Mouse (Mus musculus) fibroblast of lung, adult 2 months (primary cell): ENCODE results near the gene Sowaha.
"Not testable (repeated sequence)": the region's sequence is repeated elsewhere in the genome, so short reads cannot be mapped to it uniquely, and the experiment has no call there.

Experiments
- DNase-seq: peaks from one replicate; pipeline ENCODE4 v3.0.0-alpha.2; 2011; ENCODE audit warnings: low read depth

The Sowaha gene

GRCm38 (mm10) chr11:53436338-53436737 is 43.7 kb downstream of the Sowaha start:
- no peak for DNase-seq

- DNase-seq = no peak
These were observed 44.6 kb downstream of the Sowaha start for GRCm38 (mm10) chr11:53435504-53435903.

- DNase-seq = no peak
These were observed 47.0 kb downstream of the Sowaha start for GRCm38 (mm10) chr11:53433057-53433456.

GRCm38 (mm10) chr11:53431347-53432056 is 48.6 kb downstream of the Sowaha start:
- no peak for DNase-seq

DNA sequence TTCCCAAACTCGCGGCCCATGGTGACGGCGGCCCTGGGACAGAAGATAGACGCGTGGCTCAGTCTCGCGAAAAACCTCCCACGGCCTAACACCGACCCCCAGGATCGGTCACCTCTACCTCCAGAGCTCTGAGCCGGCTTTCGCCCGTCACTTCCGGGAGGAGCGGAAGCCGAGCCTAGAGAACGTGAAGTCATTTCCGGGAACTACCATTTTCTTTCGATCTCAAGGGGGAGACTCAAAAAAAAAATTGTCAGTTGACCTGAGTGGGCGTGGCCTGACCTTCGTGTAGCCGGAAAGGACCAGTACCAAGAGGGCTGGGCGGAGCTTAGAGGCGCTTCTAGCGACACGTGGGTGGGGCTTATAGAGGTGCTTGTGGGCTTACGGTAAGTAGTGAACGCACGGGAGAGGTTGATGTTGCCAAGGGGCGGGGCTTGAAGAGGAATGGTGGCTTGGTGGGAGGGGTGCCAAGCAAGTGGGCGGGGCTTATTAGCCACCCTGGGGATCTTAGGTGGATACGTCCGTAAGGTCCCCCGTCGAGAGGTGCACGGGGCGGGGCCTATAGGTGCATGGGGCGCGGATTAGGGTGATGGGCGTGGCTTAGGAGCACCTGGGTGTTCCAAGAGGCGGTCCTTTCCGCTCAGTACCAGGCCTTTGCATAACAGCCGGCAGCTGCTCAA is 49.3 kb downstream of the Sowaha start, which contains the start of the genes Uqcrq and Gdf9:
Gene Uqcrq, minus strand, starts transcription at position 162 of the 677 bp plus-strand sequence.
Gene Gdf9, plus strand, starts transcription at position 354 of the 677 bp plus-strand sequence.
- DNase-seq = peak; percentile 99

GRCm38 (mm10) chr11:53430300-53430669 is 49.8 kb downstream of the Sowaha start:
- no peak for DNase-seq

DNA sequence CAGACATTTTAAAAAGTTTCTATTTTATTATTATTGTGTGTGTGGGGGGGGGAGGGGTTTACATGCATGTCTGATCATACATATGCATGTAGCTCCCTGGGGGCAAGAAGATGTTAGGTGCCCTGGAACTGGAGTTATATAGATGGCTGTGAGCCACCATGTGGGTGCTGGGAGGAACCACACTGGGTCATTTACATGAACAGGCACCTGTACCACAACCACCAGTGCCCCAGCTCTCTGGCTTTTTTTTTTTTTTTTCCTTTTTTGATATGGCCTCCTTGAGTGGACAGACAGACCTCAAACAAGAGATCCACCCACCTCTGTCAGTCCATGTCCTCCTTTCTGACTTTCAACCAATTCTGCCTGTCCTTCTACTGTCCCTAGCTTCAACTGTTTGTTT is 50.9 kb downstream of the Sowaha start:
- no peak for DNase-seq

DNA sequence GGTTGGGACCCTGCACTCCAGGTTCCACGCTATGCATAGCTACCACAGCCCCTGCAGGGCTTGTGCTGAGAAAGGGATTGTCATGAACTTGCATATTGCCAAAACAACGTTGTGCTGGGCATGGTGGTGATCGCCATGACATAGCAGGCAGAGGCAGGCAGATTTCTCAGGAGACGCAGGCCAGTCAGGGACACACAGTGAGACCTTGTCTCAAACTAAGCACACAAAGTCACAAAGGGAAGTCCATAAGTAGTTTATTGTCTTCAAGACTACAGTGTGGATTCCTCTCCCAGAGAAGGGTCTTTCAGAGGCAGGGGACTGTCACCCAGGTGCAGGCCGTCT is 51.4 kb downstream of the Sowaha start:
- DNase-seq = no peak

DNA sequence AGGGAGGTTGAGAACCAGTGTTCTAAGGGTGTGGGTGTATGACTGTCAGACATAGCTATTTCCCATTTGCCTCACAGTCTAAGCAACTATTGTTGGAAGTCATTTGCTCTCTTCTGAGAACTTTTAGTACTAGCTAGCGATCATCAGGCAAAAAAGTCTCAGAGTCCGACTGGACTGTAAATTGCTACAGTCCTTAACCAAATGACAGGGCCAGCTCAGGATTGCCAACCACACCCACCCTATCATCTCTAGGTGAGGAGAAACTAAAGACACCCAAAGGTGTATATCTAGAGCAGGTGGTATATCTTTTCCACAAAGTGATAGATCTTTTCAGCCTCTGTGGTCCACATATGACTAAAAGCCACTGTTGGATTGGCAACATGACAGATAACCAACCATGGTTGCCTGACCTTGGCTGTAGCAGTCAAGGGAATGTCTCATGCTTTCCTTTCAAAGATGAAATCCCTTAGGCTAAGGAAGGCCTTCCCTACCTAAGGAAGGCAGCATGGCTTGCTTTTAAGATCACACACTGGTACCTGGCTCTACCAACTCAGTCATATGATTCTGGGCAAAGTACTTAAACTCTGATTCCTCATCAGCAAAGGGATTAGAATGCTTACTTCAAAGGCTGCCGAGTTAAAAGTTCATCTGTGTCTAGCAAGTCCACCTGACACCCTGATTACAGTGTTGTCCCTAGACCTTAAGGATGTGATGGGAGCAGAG is 51.9 kb downstream of the Sowaha start:
- DNase-seq = no peak

DNA sequence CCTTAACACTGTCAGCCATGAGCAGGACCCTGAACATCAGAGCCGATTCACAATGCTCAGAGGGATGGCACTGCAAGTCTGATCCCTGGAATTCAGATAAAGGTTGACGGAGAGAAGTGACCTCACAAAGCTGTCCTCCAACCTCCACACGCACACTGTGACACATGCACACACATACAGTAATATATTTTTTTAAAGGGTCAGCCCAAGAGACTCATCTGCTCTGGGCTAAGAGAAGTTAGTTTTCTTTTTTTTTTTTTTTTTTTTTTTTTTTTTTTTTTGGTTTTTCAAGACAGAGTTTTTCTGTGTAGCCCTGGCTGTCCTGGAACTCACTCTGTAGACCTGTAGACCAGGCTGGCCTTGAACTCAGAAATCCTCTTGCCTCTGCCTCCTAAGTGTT is 53.2 kb downstream of the Sowaha start:
- DNase-seq = not testable (repeated sequence)
